Mouse (Mus musculus) embryonic fibroblast, embryonic 13.5 days (primary cell): ENCODE data around the gene Ncf1.

ENCODE experiments used
- CTCF ChIP-seq: IDR thresholded peaks from 2 replicates; pipeline ENCODE4 v1.5.1; 2011; ENCODE audit warnings: mild to moderate bottlenecking, control low read depth, low read length, moderate library complexity, borderline replicate concordance; ENCODE audit not compliant: insufficient read depth
- POLR2A ChIP-seq: IDR thresholded peaks from 2 replicates; pipeline ENCODE4 v1.6.1; 2011; ENCODE audit warnings: low read depth, mild to moderate bottlenecking, control low read depth, low read length, moderate library complexity

DNA sequence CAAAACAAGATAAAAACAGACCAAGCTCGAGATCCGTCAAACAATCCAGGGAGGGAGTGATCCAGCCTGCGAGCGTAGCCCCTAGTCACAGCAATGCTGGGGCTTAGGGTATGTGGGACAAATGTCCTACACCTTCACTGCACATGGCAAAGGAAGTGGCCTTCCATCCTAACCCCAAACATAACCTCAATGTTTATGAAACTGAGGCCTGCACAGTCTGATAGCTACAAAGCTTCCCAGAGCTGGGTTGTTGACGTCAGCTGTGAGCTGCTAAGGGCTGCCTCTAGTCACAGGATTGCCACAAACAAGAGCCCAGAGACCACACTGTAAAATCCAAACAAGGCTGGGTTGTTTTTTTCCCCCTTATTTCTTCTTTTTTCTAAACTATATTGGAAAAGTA lies 40.3 kb upstream of the Ncf1 start:
- TF ChIP-seq POLR2A (no peak), CTCF (no peak)
